Mouse (Mus musculus) liver, adult 2 months (tissue): ENCODE data around the gene Ntn4. TPM values are rescaled to one million over a fixed set of nuclear protein-coding genes. Genes with fewer than 3 reads are reported as not detected.
A peak's percentile ranks its signal among the peaks of the same experiment; 100 is the strongest.

Source experiments
- DNase-seq: peaks from one replicate; pipeline ENCODE4 v3.0.0-alpha.2; 2011; ENCODE audit warnings: low read depth, low spot score; ENCODE audit errors: extremely low read depth
- H3K27ac ChIP-seq: fragments of 200-500 bp; replicated peaks from 2 replicates; pipeline ENCODE4 v1.5.1; 2012; ENCODE audit warnings: low read depth, mild to moderate bottlenecking, control low read depth, inconsistent platforms, low read length; ENCODE audit not compliant: insufficient read depth
- H3K27me3 ChIP-seq: fragments of 200-500 bp; 2 replicates; pipeline ENCODE4 v1.6.1; 2012; ENCODE audit warnings: mild to moderate bottlenecking, moderate library complexity, low read length, inconsistent platforms; ENCODE audit not compliant: control insufficient read depth, insufficient read depth
- H3K36me3 ChIP-seq: fragments of 200-500 bp; 2 replicates; pipeline ENCODE4 v1.6.1; 2012; ENCODE audit warnings: low read length, inconsistent platforms; ENCODE audit not compliant: control insufficient read depth, insufficient read depth
- H3K4me1 ChIP-seq: fragments of 200-500 bp; 2 replicates; pipeline ENCODE4 v1.6.1; 2011; ENCODE audit warnings: low read length; ENCODE audit not compliant: control insufficient read depth, insufficient read depth
- H3K4me3 ChIP-seq: fragments of 200-500 bp; 2 replicates; pipeline ENCODE4 v1.5.1; 2011; ENCODE audit warnings: low read depth, mild to moderate bottlenecking, control low read depth, low read length, moderate library complexity; ENCODE audit not compliant: insufficient read depth
- H3K79me2 ChIP-seq: fragments of 200-500 bp; 2 replicates; pipeline ENCODE4 v1.6.1; 2012; ENCODE audit warnings: inconsistent platforms, mild to moderate bottlenecking, low read length, moderate library complexity; ENCODE audit not compliant: control insufficient read depth, insufficient read depth
- H3K9ac ChIP-seq: fragments of 200-500 bp; 2 replicates; pipeline ENCODE4 v1.6.1; 2012; ENCODE audit warnings: low read depth, mild to moderate bottlenecking, control low read depth, inconsistent platforms, low read length
- CTCF ChIP-seq: fragments of 200-500 bp; IDR thresholded peaks from 2 replicates; pipeline ENCODE4 v1.5.1; 2011; ENCODE audit warnings: low read depth, low read length, control low read depth
- POLR2A ChIP-seq: fragments of 200-500 bp; IDR thresholded peaks from 2 replicates; pipeline ENCODE4 v1.6.1; 2011; ENCODE audit warnings: low read length, control low read depth; ENCODE audit not compliant: insufficient read depth; ENCODE audit errors: extremely low read depth
- WGBS: fragments of 180-500 bp; shearing (Covaris S2); methylation state at CpG from one replicate; pipeline ENCODE4 v1.1.7; 2018; 5-methylcytosine and 5-hydroxymethylcytosine counted together
- polyA plus RNA-seq: library from polyadenylated mRNA; depleted of rRNA; stranded (reverse); fragments of >200 nt; gene quantifications from 2 replicates; pipeline ENCODE4 v1.2.3, GENCODE M21; 2012
- total RNA-seq: library from RNA; depleted of rRNA; stranded (reverse); fragments of >200 nt; gene quantifications from 2 replicates; pipeline ENCODE4 v1.2.3, GENCODE M21; 2014

The Ntn4 gene
- total and polyA plus RNA-seq, 2 experiments: 4.0 to 8.0 TPM

DNA sequence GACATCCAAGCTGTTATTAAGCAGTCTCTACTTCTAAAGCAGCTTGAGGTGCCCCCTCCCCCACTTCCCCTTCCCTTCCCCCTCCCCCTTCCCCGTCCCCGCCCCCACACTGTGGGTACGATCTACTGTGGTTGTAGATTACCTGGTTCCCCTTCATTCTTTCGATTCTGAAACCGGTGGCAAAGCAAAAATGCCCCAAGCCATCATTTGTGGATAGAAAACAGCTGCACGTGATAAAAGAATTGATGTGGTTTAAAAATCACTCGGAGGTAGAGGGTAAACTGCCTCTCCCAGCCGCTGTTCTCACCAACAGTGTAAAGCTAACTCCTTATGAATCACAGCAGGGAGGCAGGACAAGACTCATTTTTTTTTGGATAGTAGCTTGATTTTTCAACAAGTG is 25.6 kb upstream of the Ntn4 start:
- no peak overlapping the region for H3K27ac ChIP-seq
- no peak overlapping the region for H3K9ac ChIP-seq
- H3K4me1 ChIP-seq: no peaks in the 10 kb centered on the region; the same call in 1 of the 2 replicates
- no peaks in the 10 kb centered on the region for H3K79me2 ChIP-seq
- WGBS: 76% methylated on average over 8 of the region's 8 CpGs
- TF ChIP-seq CTCF (no peak), POLR2A (no peak)
- H3K36me3 ChIP-seq: no peaks in the 10 kb centered on the region
- no peak for DNase-seq
- H3K27me3 ChIP-seq: no peaks in the 10 kb centered on the region
- H3K4me3 ChIP-seq: no peak overlapping the region

DNA sequence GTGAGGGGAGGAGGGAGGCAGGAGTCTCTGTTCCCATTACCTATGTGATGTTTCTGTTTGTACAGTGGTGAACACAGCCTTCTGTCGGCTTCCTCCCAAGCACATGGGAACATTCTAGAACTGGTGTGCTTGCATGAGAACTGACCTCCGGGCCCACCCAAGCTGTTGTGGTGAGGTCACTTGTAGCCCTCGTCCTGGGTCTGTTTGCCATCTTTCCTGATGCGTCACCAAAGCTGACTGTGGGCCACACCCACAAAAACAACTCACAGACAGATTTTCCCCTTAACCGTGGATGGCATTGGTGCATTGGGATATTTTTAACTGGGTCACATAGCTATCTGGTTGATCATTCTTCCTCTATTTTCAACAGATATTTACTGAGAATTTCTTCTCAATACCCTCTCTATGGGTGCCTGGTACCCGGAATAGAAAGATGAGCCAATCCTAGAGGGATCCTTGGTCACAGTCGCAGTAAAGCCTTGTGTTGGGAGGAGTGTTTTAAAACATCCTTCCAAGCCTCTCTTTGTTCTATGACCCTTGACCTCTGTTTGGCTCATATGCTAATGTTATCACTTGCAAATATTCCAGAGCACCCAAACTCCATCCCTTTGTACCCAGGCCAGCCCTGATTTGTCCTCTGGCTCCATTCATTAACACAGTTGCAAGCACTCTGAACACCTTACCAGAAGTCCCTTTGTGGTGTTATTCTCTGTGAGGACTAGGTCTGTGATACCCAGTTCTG is 19.9 kb upstream of the Ntn4 start:
- WGBS: 62% methylated on average over 7 of the region's 7 CpGs

DNA sequence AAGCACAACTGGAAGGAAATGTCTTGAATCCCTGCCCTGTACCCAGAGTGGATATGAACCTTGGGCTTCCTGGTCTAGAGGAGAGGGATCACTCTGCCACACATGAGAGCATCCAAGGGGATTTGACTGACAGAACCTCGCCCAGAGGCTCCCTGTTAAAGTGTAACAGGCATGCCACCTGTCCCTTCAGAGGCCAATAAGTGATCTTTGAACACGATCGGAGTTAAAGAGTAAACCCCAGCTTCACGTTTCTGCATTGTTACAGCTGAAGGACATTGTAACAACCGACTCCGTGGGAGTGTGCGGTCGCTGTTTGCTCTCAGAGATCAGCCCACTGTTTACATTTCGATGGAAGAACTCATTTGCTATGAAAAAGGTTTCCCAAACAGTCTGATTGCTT is 16.8 kb upstream of the Ntn4 start:
- peaks cover 2% of the 10 kb centered on the region; the same call in 1 of the 2 replicates for H3K4me1 ChIP-seq
- H3K4me3 ChIP-seq: no peak overlapping the region
- H3K79me2 ChIP-seq: no peaks in the 10 kb centered on the region
- no peak overlapping the region for H3K27ac ChIP-seq
- no peak overlapping the region for H3K9ac ChIP-seq
- H3K36me3 ChIP-seq: no peaks in the 10 kb centered on the region
- WGBS: 13% methylated on average over 9 of the region's 9 CpGs
- peak; percentile 59 for DNase-seq
- TF ChIP-seq POLR2A (no peak), CTCF (no peak)
- no peaks in the 10 kb centered on the region; the same call in 1 of the 2 replicates for H3K27me3 ChIP-seq

More for the DNA sequence above, 19.9 kb upstream of the Ntn4 start:
- no peaks in the 10 kb centered on the region for H3K27me3 ChIP-seq
- peaks cover 2% of the 10 kb centered on the region; the same call in 1 of the 2 replicates for H3K4me1 ChIP-seq
- H3K9ac ChIP-seq: no peak overlapping the region
- no peak for DNase-seq
- H3K36me3 ChIP-seq: no peaks in the 10 kb centered on the region
- no peak for TF ChIP-seq POLR2A
- TF ChIP-seq CTCF: no peak
- no peak overlapping the region for H3K4me3 ChIP-seq
- no peaks in the 10 kb centered on the region for H3K79me2 ChIP-seq
- no peak overlapping the region for H3K27ac ChIP-seq

DNA sequence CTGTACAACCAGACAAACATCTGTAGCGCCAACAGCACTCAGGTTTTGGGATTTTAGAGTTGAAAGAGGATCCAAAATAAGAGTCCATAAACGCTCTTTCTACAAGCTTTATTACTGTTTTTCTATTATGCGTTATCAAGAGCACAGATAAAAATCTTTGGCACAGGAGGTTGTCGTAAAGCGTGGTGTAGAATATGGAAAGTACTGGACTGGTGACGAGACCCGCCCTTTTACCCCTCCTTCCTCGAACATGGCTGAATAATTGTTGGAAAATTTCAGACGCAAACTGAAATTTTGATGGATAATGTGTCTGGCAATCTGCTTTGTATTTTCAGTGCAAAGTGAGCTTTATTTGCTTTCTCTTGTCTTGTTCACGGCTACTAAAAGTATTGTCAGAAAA is 16.3 kb upstream of the Ntn4 start:
- Histone ChIP-seq H3K4me3 (no peak overlapping the region), H3K4me1 (peaks cover 2% of the 10 kb centered on the region; the same call in 1 of the 2 replicates), H3K27ac (no peak overlapping the region), H3K79me2 (no peaks in the 10 kb centered on the region), H3K27me3 (no peaks in the 10 kb centered on the region; the same call in 1 of the 2 replicates), H3K9ac (no peak overlapping the region), H3K36me3 (no peaks in the 10 kb centered on the region)
- TF ChIP-seq POLR2A: no peak
- no peak for TF ChIP-seq CTCF
- no peak for DNase-seq
- 38% methylated on average over 10 of the region's 10 CpGs for WGBS

DNA sequence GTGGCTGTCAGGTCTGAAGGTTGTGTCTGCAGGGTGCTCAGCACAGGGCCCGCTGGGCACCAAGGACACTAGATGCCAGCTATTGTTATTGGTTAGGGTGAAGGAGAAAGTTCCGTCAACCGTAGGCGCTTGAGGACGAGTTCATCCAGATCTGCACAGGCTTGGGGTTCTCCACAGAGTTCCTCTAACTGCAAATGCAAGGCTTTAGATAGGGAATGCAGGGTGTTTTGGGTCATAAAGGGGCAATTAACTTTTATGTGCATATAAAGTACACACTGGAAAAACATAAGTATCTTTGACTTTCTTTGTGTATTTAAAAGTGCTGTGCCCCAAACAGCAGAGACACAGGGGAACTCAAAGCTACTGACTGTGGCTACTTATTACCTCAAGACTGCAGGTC is 10.2 kb upstream of the Ntn4 start:
- Histone ChIP-seq H3K27ac (no peak overlapping the region), H3K4me1 (no peaks in the 10 kb centered on the region), H3K9ac (no peak overlapping the region), H3K36me3 (no peaks in the 10 kb centered on the region), H3K79me2 (no peaks in the 10 kb centered on the region), H3K27me3 (no peaks in the 10 kb centered on the region; the same call in 1 of the 2 replicates), H3K4me3 (no peak overlapping the region)
- TF ChIP-seq POLR2A: no peak
- no peak for TF ChIP-seq CTCF
- no peak for DNase-seq
- WGBS: 95% methylated on average over 5 of the region's 5 CpGs

DNA sequence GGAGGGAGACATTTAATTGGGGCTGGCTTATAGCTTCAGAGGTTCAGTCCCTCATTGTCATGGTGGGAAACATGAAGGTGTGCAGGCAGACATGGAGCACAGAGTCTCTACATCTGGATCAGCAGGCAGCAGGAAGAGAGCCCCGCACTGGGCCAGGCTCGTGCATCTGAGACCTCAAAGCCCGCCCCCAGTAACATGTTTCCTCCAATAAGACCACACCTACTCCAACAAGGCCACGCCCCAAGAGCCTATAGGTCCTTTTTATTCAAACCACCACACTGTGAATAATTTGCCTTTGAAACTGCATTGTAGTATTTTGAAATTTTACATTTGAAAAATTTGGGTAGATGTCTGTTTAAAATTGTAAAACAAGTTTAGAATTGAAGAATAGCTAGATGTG is 8.4 kb upstream of the Ntn4 start:
- TF ChIP-seq CTCF: no peak
- no peak for TF ChIP-seq POLR2A
- Histone ChIP-seq H3K27me3 (no peaks in the 10 kb centered on the region; the same call in 1 of the 2 replicates), H3K27ac (no peak overlapping the region), H3K79me2 (no peaks in the 10 kb centered on the region), H3K9ac (no peak overlapping the region), H3K4me1 (no peaks in the 10 kb centered on the region), H3K4me3 (no peak overlapping the region), H3K36me3 (no peaks in the 10 kb centered on the region)
- 78% methylated on average over 4 of the region's 4 CpGs for WGBS
- DNase-seq: no peak
